Mouse (Mus musculus) liver, embryonic 14 days (tissue): ENCODE measurements around the gene Mlph. TPM values are rescaled to one million over a fixed set of nuclear protein-coding genes. Genes with fewer than 3 reads are reported as not detected.

Experiments used
- polyA plus RNA-seq: library from polyadenylated mRNA; depleted of rRNA; stranded (reverse); fragments of >200 nt; gene quantifications from 2 replicates; pipeline ENCODE4 v1.2.3, GENCODE M21; 2012; rRNA removed

The Mlph gene
- polyA plus RNA-seq, result 0.01 TPM in 2 replicates

DNA sequence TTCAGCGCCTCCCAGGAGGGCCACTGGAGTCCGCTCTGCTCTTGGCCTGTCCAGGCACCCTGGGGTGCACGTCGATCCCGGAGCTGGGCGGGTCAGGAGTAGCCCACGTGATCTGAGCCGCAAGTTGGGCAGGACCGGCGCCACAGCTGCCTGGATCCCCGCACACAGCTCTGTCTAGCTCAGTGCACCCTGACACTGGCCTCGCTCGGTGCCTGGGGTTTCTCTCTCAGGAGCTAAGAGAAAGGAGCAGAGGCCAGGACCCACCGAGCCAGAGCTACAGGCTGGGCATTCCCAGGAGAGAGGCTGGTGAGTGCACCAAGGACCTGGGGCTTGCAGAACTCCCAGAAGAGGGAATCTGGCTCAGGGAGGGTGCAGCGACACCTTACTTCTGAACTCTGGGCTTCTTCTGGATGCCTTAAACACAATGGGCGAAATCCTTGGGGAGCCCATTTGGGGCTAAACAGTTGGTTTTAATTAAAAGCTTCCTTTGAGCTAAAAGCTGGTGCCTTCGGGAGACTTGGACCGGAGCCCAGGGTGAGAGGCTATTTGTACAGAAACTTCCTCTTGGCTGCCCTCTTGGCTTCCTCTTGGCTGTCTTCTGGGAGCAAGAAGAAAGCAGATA, at the start of gene Mlph:
Mlph (plus strand) TSS at position 138 of the 622 bp plus-strand sequence.

DNA sequence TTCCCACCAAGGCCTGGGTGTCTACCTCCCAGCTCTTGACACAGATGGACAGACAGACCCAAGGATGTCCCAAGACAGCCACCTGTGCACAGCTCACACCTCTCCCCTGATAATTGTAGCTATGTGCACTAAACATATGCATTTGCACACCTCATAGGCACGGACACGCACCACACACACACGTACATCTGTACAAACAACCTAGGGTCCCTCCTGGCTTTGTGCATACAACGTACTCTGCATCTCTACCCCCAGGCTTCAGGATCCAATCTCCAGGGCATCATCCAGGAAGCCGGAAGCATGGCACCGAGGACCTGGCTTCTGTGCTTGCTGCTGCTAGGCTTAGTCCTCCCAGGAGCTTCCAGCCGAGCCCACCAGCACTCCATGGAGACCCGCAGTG, 37.9 kb downstream of the Mlph start, which contains the start of gene Prlh:
Prlh (plus strand) TSS at position 301 of the 400 bp plus-strand sequence.

DNA sequence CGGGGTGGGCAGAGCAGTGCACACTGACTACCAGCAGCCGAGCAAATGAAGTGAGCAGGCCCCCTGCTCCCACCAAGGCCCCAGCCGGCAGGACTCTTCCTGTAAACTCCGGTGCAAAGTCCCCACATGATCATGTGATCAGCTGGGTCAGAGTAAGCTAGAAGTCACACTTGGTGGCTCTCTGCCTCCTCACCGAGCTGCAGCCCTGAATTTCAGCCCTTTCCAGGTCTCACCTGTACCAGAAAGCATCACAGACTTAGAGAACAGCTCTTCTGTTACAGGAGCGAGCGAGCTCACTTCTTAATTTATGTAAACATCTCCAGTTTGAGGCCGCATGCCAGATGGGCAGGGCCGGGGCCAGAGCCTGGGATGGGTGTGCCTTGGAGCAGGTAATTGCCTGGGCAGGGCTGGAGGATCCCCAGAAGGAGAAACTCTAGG, 54.5 kb downstream of the Mlph start, which contains the start of gene Rab17:
Rab17 (minus strand) TSS at position 315 of the 438 bp plus-strand sequence.

DNA sequence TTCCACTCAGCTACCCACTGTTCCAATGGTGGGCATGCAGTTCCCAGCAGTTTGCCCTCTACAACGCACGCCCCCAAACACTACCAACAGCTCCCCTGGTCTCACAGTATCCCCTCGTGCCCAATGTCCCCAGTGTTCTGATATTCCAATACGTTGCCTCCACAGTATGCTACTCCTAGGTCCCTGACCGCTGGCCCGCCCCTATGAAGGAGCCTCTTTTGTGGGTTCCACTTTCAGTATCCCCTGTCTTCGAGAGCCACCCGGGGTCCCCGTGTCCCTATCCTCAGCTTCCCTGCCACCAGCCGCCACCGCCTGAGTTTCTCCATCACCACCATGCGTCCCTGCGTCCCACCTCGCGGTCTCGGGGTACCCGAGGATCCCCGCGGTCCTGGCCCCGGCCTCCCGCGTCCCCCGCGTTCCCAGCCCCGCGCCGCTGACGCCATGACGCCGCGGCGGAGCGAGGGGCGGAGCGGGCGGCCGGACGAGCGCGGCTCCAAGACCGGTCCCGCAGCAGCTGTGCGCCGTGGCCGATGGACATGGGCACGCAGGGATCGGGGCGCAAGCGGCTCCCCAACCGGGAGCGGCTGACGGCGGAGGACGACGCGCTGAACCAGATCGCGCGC, 83.5 kb downstream of the Mlph start, which contains the start of gene Lrrfip1:
Lrrfip1 (plus strand) TSS at position 470 of the 623 bp plus-strand sequence.

Other genes starting within 250 kb of the Mlph start
- gene Col6a3, start 71.1 kb upstream of the Mlph start, polyA plus RNA-seq, result 4.1 and 7.7 TPM in 2 replicates
- gene Prlh, start 38.0 kb downstream of the Mlph start, polyA plus RNA-seq, result not detected in 2 replicates
- 1.8 and 2.3 TPM in 2 replicates for gene Rab17, start 54.6 kb downstream of the Mlph start, polyA plus RNA-seq
- 9.4 and 10.1 TPM in 2 replicates for gene Lrrfip1, start 83.7 kb downstream of the Mlph start, polyA plus RNA-seq
- 1.3 and 1.6 TPM in 2 replicates for gene Rbm44, start 230.0 kb downstream of the Mlph start, polyA plus RNA-seq